Mouse (Mus musculus) testis, postnatal 14 days (tissue): ENCODE results near the gene Psen1.

Source experiments
- DNase-seq: peaks from one replicate; pipeline ENCODE4 v3.0.0; 2021; ENCODE audit warnings: low spot score

The Psen1 gene

DNA sequence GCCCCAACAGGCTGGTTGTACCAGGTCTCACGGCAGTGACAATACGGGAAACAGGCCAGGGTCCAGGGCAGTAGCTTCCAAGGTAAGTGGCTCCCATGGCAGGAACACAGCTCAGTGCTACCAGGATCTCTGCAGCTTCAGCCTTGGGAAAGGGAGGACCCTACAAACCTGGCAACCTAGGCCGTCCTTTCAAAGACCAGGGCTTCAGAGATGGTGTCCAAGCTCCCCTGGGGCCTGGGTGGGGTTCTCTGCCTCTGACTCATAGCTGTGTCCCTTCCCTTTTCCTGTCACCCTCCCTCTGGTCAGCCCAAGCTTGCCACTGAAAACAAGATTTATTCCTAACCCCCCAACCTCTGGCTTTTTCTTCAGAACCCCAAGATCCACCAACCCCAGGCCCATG is 92.2 kb downstream of the Psen1 start:
- no peak for DNase-seq

DNA sequence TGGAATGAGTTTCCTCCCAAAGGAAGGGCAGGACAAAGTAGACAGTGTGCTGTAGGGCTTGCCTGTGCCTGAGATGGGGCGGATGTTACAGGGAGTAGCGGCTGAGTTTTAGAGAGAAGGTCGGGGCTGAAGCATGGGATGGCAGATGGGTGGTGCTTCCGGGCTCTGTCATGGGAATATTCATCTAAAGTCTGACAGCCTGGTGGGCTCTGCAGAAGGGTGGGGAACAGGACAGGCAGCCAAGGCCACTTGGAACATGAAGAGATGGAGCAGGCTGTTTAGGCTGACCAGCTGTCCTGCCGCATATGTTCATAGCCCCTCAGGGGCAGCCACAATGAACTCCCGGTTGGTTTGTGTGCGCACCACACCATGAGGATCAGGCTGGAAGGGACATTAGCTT is 93.3 kb downstream of the Psen1 start:
- DNase-seq = no peak

DNA sequence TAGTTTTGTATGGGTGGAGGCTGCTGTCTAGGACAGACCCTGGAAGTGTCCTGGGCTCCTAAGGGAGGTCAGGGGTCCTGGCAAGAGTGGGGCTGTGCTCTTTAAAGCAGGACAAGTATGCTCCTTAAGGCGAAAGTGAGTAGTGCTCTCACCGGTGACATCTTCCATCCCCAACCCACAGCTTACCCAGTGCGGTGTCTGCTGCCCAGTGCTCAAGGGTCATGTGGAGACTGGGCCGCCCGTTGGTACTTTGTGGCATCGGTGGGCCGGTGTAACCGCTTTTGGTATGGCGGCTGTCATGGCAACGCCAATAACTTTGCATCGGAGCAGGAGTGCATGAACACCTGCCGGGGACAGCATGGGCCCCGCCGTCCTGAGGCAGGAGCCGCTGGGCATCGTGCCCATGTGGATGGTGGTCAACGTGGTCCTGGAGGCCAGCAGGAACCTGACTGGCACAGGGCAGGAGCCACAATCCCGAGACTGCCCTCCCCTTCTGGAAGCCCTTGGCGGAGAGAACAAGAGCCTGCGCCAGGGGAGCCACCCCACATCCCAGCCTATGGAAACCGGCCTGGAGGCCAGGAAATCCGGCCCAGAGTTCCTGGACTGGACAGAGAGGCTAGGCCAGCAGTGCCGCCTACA is 93.8 kb downstream of the Psen1 start:
- DNase-seq = no peak

DNA sequence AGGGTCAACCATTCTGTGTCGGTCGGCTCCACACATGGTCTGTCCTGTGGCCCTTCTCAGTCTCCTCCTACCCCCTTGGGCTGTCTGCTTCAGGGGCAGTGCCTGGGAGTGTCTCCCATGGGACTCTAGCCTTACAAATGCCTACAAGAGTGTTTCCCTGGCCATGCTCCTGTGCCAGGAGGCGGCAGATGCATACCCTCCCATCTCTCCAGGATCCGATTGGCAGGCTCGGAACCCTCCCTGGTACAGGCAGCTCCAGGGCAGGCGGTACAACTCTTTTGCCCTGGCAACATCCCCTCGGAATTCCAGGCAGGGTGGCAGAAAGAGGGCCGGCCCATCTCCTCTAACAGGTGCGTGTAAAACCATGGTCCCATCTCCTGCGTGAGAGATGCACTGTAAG is 94.7 kb downstream of the Psen1 start:
- DNase-seq = no peak
